Mouse (Mus musculus) liver, adult 2 months (tissue): ENCODE data around the gene Asic3. TPM values are rescaled to one million over a fixed set of nuclear protein-coding genes. Genes with fewer than 3 reads are reported as not detected.

Experiments used
- DNase-seq: peaks from one replicate; pipeline ENCODE4 v3.0.0-alpha.2; 2011; ENCODE audit warnings: low read depth, low spot score; ENCODE audit errors: extremely low read depth
- H3K27ac ChIP-seq: fragments of 200-500 bp; replicated peaks from 2 replicates; pipeline ENCODE4 v1.5.1; 2012; ENCODE audit warnings: low read depth, mild to moderate bottlenecking, control low read depth, inconsistent platforms, low read length; ENCODE audit not compliant: insufficient read depth
- H3K27me3 ChIP-seq: fragments of 200-500 bp; 2 replicates; pipeline ENCODE4 v1.6.1; 2012; ENCODE audit warnings: mild to moderate bottlenecking, moderate library complexity, low read length, inconsistent platforms; ENCODE audit not compliant: control insufficient read depth, insufficient read depth
- H3K36me3 ChIP-seq: fragments of 200-500 bp; 2 replicates; pipeline ENCODE4 v1.6.1; 2012; ENCODE audit warnings: low read length, inconsistent platforms; ENCODE audit not compliant: control insufficient read depth, insufficient read depth
- H3K4me1 ChIP-seq: fragments of 200-500 bp; 2 replicates; pipeline ENCODE4 v1.6.1; 2011; ENCODE audit warnings: low read length; ENCODE audit not compliant: control insufficient read depth, insufficient read depth
- H3K4me3 ChIP-seq: fragments of 200-500 bp; 2 replicates; pipeline ENCODE4 v1.5.1; 2011; ENCODE audit warnings: low read depth, mild to moderate bottlenecking, control low read depth, low read length, moderate library complexity; ENCODE audit not compliant: insufficient read depth
- H3K79me2 ChIP-seq: fragments of 200-500 bp; 2 replicates; pipeline ENCODE4 v1.6.1; 2012; ENCODE audit warnings: inconsistent platforms, mild to moderate bottlenecking, low read length, moderate library complexity; ENCODE audit not compliant: control insufficient read depth, insufficient read depth
- H3K9ac ChIP-seq: fragments of 200-500 bp; 2 replicates; pipeline ENCODE4 v1.6.1; 2012; ENCODE audit warnings: low read depth, mild to moderate bottlenecking, control low read depth, inconsistent platforms, low read length
- CTCF ChIP-seq: fragments of 200-500 bp; IDR thresholded peaks from 2 replicates; pipeline ENCODE4 v1.5.1; 2011; ENCODE audit warnings: low read depth, low read length, control low read depth
- POLR2A ChIP-seq: fragments of 200-500 bp; IDR thresholded peaks from 2 replicates; pipeline ENCODE4 v1.6.1; 2011; ENCODE audit warnings: low read length, control low read depth; ENCODE audit not compliant: insufficient read depth; ENCODE audit errors: extremely low read depth
- WGBS: fragments of 180-500 bp; shearing (Covaris S2); methylation state at CpG from one replicate; pipeline ENCODE4 v1.1.7; 2018; 5-methylcytosine and 5-hydroxymethylcytosine counted together
- polyA plus RNA-seq: library from polyadenylated mRNA; depleted of rRNA; stranded (reverse); fragments of >200 nt; gene quantifications from 2 replicates; pipeline ENCODE4 v1.2.3, GENCODE M21; 2012
- total RNA-seq: library from RNA; depleted of rRNA; stranded (reverse); fragments of >200 nt; gene quantifications from 2 replicates; pipeline ENCODE4 v1.2.3, GENCODE M21; 2014

Asic3 gene
- total and polyA plus RNA-seq, 2 experiments = 0.84 TPM; not detected in 1

- no peaks in the 10 kb centered on the region for H3K27me3 ChIP-seq
- H3K4me1 ChIP-seq = no peaks in the 10 kb centered on the region
- no peak overlapping the region for H3K9ac ChIP-seq
- WGBS = 85% methylated on average over 13 of the region's 13 CpGs
- DNase-seq = no peak
- TF ChIP-seq POLR2A (no peak), CTCF (no peak)
- H3K36me3 ChIP-seq = peaks cover 3% of the 10 kb centered on the region; the same call in 1 of the 2 replicates
- no peak overlapping the region for H3K27ac ChIP-seq
- H3K79me2 ChIP-seq = no peaks in the 10 kb centered on the region
- H3K4me3 ChIP-seq = no peak overlapping the region
Observed at GRCm38 (mm10) chr5:24408651-24409050, 4.5 kb upstream of the Asic3 start.

GRCm38 (mm10) chr5:24409466-24409865 lies 3.7 kb upstream of the Asic3 start:
- no peak for DNase-seq
- Histone ChIP-seq H3K27me3 (no peaks in the 10 kb centered on the region), H3K4me3 (no peak overlapping the region), H3K36me3 (peaks cover 3% of the 10 kb centered on the region; the same call in 1 of the 2 replicates), H3K4me1 (no peaks in the 10 kb centered on the region), H3K27ac (no peak overlapping the region), H3K79me2 (no peaks in the 10 kb centered on the region), H3K9ac (no peak overlapping the region)
- TF ChIP-seq CTCF (no peak), POLR2A (no peak)
- 97% methylated on average over 2 of the region's 2 CpGs for WGBS

GRCm38 (mm10) chr5:24412063-24412462 lies 1.1 kb upstream of the Asic3 start:
- H3K79me2 ChIP-seq = no peaks in the 10 kb centered on the region
- no peak for TF ChIP-seq POLR2A
- no peak for TF ChIP-seq CTCF
- H3K27me3 ChIP-seq = no peaks in the 10 kb centered on the region
- WGBS = 83% methylated on average over 2 of the region's 2 CpGs
- H3K9ac ChIP-seq = no peak overlapping the region
- no peaks in the 10 kb centered on the region for H3K4me1 ChIP-seq
- no peak for DNase-seq
- peaks cover 3% of the 10 kb centered on the region; the same call in 1 of the 2 replicates for H3K36me3 ChIP-seq
- no peak overlapping the region for H3K27ac ChIP-seq
- no peak overlapping the region for H3K4me3 ChIP-seq

- no peaks in the 10 kb centered on the region for H3K79me2 ChIP-seq
- no peak for DNase-seq
- H3K27me3 ChIP-seq = no peaks in the 10 kb centered on the region
- H3K9ac ChIP-seq = no peak overlapping the region
- no peak overlapping the region for H3K27ac ChIP-seq
- H3K36me3 ChIP-seq = no peaks in the 10 kb centered on the region
- H3K4me3 ChIP-seq = no peak overlapping the region
- WGBS = 80% methylated on average over 13 of the region's 13 CpGs
- no peaks in the 10 kb centered on the region for H3K4me1 ChIP-seq
- TF ChIP-seq POLR2A (no peak), CTCF (no peak)
Observed at GRCm38 (mm10) chr5:24413938-24414337, 746 bp downstream of the Asic3 start.

GRCm38 (mm10) chr5:24416222-24416736 lies 3.1 kb downstream of the Asic3 start:
- Histone ChIP-seq H3K9ac (no peak overlapping the region), H3K79me2 (no peaks in the 10 kb centered on the region), H3K4me1 (no peaks in the 10 kb centered on the region), H3K4me3 (no peak overlapping the region), H3K27ac (no peak overlapping the region), H3K27me3 (no peaks in the 10 kb centered on the region), H3K36me3 (no peaks in the 10 kb centered on the region)
- TF ChIP-seq POLR2A (no peak), CTCF (peak; percentile 62)
- peak; percentile 50 for DNase-seq
- WGBS = 8% methylated on average over 21 of the region's 21 CpGs

GRCm38 (mm10) chr5:24417587-24417986 lies 4.4 kb downstream of the Asic3 start:
- H3K9ac ChIP-seq = no peak overlapping the region
- no peaks in the 10 kb centered on the region for H3K36me3 ChIP-seq
- 0 out of 2 replicates have a peak, but pooled peaks cover under 1% of the 10 kb centered on the region for H3K79me2 ChIP-seq
- no peak for TF ChIP-seq CTCF
- TF ChIP-seq POLR2A = no peak
- DNase-seq = no peak
- WGBS = 93% methylated on average over 10 of the region's 10 CpGs
- no peaks in the 10 kb centered on the region for H3K27me3 ChIP-seq
- no peak overlapping the region for H3K27ac ChIP-seq
- no peak overlapping the region for H3K4me3 ChIP-seq
- H3K4me1 ChIP-seq = no peaks in the 10 kb centered on the region
